Mouse (Mus musculus) thymus, postnatal 0 days (tissue): ENCODE measurements around the gene Pts. TPM values are rescaled to one million over a fixed set of nuclear protein-coding genes. Genes with fewer than 3 reads are reported as not detected.

Experiments used
- DNase-seq: peaks from one replicate; pipeline ENCODE4 v3.0.0-alpha.2; 2015; ENCODE audit warnings: low spot score
- polyA plus RNA-seq: library from polyadenylated mRNA; unstranded; fragments of >200 nt; fragmentation: Nextera tagmentation; extraction: Ambion mirVana; gene quantifications from 2 replicates; pipeline ENCODE4 v1.2.1, GENCODE M21; 2015

The Pts gene
- polyA plus RNA-seq, 1 experiment from 2014 or later: 158 TPM

GRCm38 (mm10) chr9:50533328-50533727 is 4.8 kb upstream of the Pts start:
- DNase-seq: peak; percentile 79

GRCm38 (mm10) chr9:50530890-50531289 is 2.4 kb upstream of the Pts start:
- DNase-seq: peak; percentile 67

- DNase-seq: peak; percentile 41
These were observed 664 bp downstream of the Pts start for GRCm38 (mm10) chr9:50527860-50528259.

- no peak for DNase-seq
These were observed 2.9 kb downstream of the Pts start for GRCm38 (mm10) chr9:50525585-50525984.

- DNase-seq: no peak
These were observed 3.6 kb downstream of the Pts start for GRCm38 (mm10) chr9:50524936-50525335.

GRCm38 (mm10) chr9:50522574-50522973 is 6.0 kb downstream of the Pts start:
- no peak for DNase-seq

- DNase-seq: no peak
These were observed 7.0 kb downstream of the Pts start for GRCm38 (mm10) chr9:50521562-50521961.

GRCm38 (mm10) chr9:50520748-50521147 is 7.8 kb downstream of the Pts start:
- no peak for DNase-seq

GRCm38 (mm10) chr9:50518781-50519180 is 9.7 kb downstream of the Pts start:
- DNase-seq: peak; percentile 56

- DNase-seq: no peak
These were observed 13.1 kb downstream of the Pts start for GRCm38 (mm10) chr9:50515462-50515861.

GRCm38 (mm10) chr9:50507570-50507969 is 21.0 kb downstream of the Pts start:
- DNase-seq: no peak

- no peak for DNase-seq
These were observed 23.1 kb downstream of the Pts start for GRCm38 (mm10) chr9:50505405-50505804.

GRCm38 (mm10) chr9:50502949-50503348 is 25.6 kb downstream of the Pts start:
- DNase-seq: no peak

- DNase-seq: peak; percentile 26
These were observed 27.5 kb downstream of the Pts start for GRCm38 (mm10) chr9:50500974-50501501.

- DNase-seq: no peak
These were observed 28.0 kb downstream of the Pts start for GRCm38 (mm10) chr9:50500467-50500973.

- no peak for DNase-seq
These were observed 28.7 kb downstream of the Pts start for GRCm38 (mm10) chr9:50499781-50500180.

GRCm38 (mm10) chr9:50498815-50499214 is 29.7 kb downstream of the Pts start:
- no peak for DNase-seq

GRCm38 (mm10) chr9:50497536-50497935 is 31.0 kb downstream of the Pts start:
- no peak for DNase-seq

- no peak for DNase-seq
These were observed 31.4 kb downstream of the Pts start for GRCm38 (mm10) chr9:50497076-50497475.

GRCm38 (mm10) chr9:50496546-50496945 is 32.0 kb downstream of the Pts start:
- DNase-seq: no peak

GRCm38 (mm10) chr9:50496151-50496505 is 32.4 kb downstream of the Pts start:
- peak; percentile 40 for DNase-seq

GRCm38 (mm10) chr9:50495405-50496150 is 32.9 kb downstream of the Pts start:
- no peak for DNase-seq

- no peak for DNase-seq
These were observed 34.2 kb downstream of the Pts start, which contains the start of gene Plet1 for GRCm38 (mm10) chr9:50494311-50494710. Gene Plet1 (plus strand): TSS chr9:50494525.
